Mouse (Mus musculus) lung, postnatal 4 days (tissue): ENCODE measurements around the gene Tmem91.
A peak's percentile ranks its signal among the peaks of the same experiment; 100 is the strongest.

Experiments used
- DNase-seq, 2 experiments: peaks; one replicate each; pipeline ENCODE4 v3.0.0; 2021

The Tmem91 gene

DNA sequence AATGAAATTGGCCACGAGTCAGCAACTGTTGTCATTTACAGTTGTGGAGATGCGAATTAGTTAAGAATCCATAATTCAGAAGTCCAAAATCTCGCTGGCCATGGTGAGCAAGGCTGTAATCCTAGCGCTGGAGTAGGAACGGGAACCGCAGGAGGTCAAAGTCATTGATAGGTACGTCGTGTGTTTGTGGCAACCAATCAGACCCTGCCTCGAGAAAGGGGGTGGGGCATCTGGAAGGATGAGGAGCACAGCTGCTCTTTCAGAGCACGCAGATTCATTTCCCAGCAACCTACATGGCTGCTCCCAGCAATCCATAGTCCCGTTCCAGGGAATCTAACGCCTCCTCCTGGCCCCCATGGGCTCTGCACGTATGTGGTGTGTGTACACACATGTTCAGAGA is 24.9 kb upstream of the Tmem91 start:
- DNase-seq = no peak

DNA sequence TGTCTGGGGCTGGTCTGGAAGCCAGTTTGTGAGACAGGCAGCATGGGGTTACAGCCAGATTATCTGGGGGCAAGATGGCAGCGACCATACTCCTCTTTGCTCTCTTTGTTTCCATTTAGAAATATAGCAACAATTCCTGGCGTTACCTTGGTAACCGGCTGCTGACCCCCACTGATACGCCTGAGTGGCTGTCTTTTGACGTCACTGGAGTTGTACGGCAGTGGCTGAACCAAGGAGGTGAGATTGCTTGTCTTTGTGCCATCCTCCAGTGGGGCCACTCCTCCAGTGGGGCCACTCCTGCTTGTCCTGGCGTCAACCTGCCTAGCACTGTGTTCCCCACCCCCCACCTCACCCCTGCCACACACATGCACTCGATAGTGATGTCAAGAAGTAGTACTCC is 19.1 kb upstream of the Tmem91 start:
- DNase-seq = no peak

DNA sequence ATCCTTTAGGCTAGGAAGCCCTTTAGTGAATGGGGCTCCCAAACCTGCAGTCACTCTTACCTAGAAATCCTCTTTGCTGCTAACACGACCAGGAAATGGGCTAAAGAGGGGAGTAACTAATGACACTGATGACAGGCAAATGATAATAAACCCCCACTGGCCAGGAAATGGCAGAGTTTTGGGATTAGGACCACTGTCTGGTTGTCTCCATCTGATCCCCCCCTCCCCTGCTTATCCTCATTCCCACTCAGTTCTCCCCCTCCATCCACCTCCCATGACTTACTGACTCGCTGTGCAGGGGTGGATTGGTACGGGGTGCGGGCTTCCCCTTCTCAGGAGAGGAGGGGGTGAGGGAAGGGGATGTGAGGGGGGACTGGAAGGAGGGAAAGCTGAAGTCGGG is 15.1 kb upstream of the Tmem91 start:
- no peak for DNase-seq

DNA sequence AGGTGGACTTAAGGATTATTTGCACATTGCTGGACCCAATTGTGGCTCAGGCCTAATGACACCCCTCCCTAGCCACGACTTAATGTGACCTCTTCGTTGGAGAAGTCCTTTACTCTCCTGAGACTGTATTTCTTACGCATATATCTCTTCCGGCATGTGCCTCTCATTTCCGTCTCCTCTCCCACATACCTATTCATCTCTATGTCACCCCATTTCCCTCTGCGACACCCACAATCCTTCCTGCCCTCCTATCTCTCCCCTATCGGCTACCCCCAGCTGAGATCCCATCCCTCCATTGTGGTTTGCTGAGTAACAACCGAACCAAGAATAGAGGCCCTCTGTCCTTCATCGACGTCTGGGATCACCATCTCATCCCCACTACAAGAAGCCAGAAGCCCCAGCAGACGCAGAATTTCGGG is 14.6 kb upstream of the Tmem91 start:
- no peak for DNase-seq

DNA sequence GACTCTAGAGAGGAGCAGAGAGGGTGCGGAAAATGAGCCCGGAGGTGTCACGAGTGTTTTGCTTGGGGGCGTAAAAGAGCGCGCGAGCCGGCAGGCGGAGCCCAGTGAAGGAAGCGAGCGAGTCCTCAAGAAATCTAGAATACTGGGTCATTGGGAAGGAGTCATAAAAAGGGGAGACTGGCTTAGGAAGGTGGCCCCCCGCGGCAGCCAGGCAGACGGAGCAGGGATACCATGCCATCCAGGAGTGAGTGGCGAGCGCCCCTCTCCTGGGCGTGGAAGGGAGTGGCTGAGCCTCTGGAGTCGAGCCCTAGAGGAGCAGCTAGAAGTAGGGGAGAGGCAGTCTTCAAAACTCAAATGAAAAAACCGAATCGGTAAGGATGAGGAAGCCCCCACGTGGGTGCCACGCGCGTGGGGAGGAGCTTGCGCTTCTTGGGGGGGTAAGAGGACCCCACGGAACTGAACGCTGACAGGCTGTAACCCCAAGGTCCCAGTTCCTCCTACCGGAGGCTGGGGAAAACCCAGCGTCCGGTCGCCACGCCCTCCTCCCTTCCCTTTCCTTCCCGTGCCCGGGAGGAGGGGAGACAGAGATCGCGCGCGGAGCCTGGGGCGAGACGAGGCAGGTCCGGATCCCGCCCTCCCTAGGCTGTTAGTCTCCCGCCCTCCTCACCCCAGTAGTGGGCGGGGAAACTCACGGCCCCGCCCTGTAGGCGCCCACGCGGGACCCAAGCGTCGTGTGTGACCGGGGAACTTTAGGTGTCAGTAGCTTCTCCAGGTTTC is 14.0 kb upstream of the Tmem91 start:
- peak; percentile 90 to 91 for DNase-seq

DNA sequence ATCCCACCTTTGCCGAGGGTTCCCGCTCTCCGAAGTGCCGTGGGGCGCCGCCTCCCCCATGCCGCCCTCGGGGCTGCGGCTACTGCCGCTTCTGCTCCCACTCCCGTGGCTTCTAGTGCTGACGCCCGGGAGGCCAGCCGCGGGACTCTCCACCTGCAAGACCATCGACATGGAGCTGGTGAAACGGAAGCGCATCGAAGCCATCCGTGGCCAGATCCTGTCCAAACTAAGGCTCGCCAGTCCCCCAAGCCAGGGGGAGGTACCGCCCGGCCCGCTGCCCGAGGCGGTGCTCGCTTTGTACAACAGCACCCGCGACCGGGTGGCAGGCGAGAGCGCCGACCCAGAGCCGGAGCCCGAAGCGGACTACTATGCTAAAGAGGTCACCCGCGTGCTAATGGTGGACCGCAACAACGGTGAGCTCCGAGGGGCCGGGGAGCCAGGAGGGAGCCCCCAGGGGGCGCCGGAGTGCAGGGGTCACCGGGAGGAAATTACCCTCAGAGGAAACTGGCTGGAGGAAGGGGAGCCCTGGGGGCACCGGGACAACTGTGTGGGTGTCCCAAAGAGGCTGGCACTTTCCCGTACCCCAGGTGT is 12.9 kb upstream of the Tmem91 start:
- DNase-seq = peak; percentile 79 to 83

DNA sequence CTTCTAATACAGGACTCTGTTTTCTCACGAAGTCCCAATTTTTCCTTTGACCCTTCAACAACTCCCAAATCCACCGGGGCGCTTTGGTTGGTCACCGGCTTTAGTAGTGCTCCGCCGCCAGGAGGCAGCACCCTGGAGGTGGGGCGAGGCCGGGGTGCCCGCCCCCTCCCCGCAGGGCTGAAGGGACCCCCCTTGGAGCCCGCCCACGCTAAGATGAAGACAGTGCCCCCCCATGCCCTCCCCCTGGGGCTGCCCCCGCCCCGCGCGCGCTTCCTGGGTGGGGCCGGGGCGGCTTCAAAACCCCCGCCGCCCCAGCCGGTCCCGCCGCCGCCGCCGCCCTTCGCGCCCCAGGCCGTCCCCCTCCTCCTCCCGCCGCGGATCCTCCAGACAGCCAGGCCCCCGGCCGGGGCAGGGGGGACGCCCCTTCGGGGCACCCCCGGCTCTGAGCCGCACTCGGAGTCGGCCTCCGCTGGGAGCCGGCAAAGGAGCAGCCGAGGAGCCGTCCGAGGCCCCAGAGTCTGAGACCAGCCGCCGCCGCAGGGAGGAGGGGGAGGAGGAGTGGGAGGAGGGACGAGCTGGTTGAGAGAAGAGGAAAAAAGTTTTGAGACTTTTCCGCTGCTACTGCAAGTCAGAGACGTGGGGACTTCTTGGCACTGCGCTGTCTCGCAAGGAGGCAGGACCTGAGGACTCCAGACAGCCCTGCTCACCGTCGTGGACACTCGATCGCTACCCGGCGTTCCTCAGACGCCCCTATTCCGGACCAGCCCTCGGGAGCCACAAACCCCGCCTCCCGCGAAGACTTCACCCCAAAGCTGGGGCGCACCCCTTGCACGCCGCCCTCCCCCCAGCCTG is 11.9 kb upstream of the Tmem91 start, which contains the start of gene Tgfb1:
TSS of gene Tgfb1 (plus strand) at position 323 of the 852 bp plus-strand sequence.
- peak; percentile 89 to 91 for DNase-seq

DNA sequence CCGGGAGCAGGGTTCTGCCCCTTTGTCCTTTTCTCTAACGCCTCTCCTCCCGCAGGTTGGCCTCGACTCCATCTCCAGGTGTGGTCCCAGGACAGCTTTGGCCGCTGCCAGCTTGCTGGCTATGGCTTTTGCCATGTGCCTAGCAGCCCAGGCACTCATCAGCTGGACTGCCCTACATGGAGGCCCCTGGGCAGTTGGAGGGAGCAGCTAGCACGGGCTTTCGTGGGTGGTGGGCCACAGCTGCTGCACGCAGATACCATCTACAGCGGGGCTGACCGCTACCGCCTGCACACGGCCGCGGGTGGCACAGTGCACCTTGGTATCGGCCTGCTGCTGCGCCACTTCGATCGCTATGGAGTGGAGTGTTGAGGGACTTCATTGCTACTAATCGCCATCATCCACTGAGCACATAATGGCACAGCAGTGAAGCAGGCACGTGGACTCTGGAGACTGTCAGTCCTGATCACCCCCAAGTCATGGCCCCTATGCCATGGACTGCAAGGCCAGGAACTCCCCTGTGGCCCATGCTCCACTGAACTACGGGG is 11.0 kb upstream of the Tmem91 start:
- no peak for DNase-seq

DNA sequence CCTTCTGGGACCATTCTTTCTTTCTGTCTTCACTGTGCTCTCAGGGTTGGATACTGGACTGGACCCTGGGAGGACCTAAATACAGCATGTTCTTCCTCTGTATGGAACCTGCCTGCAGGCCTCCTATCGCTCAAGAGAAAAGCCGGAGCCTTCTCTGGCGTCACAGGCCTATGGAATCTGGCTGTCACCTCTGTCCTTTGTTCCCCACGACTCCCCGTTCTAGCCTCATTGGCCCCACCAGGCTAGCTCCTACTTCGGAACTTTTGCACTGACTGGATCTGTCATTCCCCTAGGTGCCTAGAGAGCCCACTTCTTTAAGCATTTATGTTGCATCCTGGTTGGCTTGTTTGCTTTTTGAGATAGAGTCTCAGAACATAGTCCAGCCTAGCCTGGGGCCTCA is 9.7 kb upstream of the Tmem91 start:
- DNase-seq = no peak

DNA sequence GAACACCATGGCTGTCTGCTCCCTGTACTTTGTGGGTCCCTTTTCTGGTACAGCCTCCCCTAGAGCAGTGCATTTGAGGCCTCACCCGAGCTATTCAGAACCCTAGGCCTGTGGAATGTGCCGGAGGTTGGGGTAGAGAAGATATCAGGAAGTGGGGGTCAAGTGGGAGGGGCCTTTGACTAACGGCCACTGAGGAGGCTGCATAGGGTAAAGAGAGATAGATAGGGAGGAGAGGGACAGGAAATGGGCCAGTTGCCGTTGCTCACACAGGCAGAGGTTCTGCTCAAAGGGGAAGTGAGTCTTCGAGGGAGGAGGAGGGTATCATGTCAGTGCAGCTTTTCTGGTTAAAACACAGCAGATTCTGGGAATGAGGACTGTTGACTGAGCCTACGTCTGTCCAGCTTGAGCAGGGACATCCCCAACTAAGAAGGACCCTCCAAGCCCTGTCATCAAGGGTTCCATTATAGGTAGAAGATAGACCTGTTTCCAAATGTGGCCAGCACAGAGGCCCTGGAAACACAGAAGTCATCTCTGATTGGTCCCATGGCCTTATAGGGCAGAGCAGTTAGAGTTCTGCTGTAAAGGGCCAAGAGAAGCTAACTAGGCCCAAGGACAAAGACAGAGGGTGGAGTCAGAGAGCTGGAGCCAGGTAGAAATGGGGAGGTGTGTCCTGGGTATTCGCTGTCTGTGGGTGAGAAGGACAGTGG is 8.7 kb upstream of the Tmem91 start:
- peak; percentile 44 to 55 for DNase-seq

DNA sequence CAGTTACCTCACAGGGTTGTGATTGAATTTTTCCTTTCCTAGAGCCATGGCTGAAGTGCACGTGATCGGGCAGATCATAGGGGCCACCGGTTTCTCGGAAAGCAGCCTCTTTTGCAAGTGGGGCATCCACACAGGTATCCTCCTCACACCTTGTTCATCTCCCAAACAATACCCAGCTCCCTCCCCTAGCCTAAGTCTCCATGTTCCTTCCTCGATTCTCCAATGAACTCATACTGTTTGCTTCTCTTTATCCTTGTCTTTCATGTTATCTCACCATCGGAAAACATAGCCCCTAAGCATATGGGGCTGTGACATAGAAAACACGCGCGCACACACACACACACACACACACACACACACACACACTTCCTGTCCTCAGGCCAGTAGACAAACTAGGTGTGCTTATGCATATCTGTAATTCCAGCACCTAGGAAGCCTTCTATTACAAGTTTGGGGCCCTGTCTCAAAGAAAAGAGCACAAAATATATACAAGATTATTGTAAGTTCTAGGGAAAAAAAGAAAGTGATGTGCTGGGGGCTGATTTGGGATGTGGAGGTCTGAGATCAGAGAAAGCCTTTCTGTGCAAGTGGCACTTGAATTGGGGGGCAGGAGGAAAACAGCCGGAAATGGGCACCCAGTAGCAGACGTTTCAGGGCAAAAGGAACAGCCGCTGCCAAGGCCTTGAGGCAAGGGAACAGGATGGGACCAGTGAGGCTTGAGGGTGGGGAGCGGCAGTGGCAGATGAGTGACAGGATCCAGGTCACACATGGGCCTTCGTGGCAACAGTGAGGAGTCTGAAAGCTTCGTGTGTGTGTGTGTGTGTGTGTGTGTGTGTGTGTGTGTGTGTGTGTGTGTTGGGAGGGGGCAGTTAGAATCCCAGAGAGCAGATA is 6.6 kb upstream of the Tmem91 start:
- DNase-seq = no peak

DNA sequence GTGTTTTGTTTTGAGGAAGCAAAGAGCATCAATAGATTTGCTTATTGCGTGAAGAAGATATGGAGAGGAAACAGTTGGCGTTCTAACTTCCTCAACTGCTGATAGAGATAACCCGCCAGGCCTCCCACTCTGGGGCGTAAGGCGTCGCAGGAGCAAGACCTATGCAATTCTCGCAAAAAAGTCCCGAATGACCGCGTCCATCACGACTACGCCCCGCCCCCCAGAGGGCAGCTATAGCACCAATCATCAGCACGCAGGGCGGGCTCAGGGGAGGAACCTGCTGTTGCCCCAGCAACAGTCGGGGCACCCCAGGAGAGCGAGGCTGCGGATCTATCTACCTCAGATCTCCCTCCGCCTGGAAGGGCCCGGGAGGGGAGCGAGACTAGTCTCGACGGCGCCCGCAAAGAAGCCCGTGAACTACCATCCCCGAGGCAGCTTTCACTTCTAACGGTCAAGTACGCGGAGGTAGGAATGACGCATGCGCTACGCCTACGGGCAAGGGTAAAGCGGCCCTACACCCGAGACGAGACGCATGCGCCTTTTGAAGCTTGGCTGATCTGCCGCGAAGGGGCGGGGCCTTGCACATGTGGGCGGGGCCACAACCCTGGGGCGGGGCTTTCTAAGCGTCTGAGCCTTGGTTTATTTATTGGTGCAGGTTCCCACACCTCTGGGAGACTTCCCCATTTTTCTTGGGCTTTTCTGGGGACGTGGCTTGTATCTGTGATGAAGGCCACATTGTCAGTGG is 5.7 kb upstream of the Tmem91 start, which contains the start of gene B9d2:
TSS of gene B9d2 (plus strand) at position 267 of the 745 bp plus-strand sequence.
- DNase-seq = peak; percentile 96 to 98

DNA sequence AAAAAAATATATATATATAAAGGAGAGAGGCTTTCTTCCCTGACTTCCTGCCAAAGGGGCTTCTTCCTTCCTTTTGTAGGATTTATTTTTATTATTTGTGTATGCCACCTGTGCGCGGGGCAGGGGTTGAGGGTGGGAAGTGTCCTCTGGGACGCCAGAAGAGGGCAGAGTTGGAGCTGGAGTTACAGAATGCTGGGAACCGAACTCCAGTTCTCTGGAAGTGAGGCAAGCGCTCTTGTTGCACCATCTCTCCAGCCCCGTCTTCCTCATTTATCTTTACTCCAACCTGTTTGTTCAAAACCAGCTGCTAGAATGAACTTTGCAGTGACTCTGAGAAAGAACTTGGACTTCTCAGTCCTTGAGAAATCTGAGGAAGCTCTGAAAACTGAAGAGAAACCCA is 5.0 kb upstream of the Tmem91 start:
- DNase-seq = peak; percentile 39 to 53

DNA sequence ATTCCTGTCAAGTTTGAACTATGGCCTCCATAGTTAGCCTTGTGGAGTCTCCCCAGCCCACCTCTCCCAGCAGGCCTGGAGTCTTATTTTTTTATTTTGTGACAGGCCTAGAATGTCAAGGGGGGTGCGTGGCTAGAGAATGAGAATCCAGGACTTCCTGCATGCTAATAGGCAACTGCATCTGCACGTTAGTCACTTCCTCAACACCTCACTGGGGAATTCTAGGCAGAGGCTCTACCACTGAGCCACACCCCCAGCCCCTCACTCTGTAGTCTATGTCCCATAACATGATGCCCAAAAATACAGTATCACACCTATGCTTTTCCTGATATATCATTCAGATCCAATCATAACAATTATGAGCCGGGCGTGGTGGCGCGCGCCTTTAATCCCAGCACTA is 2.0 kb upstream of the Tmem91 start:
- no peak for DNase-seq

DNA sequence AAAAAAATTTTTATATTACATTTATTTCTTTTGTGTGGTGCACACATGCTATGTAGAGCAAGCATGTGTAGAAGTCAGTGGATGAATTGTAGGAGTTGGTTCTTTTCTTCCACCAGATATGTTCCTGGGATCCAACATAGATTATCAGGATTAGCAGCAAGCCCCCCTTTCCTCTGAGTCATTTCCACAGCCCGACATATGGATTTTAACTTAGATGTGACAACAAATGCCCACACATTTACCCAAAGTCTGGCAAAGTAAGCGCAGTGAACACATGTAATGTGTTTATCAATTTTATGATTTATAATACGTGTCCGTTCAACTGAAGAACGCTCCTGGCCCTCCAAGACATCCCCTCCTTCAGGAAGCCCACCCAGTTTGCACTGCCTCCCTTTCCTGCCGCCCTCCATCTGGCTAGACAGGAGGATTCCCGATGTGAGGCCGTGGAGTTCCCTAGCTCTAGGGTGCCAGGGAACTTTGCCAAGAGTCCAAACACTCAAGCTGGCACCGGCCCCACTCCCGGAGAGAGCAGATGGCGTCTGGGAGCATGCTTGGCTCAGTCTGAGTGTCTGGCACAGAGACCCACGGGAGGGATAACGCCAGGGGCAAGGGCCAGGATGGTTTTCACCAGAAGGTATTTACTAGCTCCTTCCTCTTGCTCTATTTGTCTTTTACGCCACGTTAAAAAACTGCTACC is 1.3 kb upstream of the Tmem91 start:
- peak; percentile 87 to 92 for DNase-seq

DNA sequence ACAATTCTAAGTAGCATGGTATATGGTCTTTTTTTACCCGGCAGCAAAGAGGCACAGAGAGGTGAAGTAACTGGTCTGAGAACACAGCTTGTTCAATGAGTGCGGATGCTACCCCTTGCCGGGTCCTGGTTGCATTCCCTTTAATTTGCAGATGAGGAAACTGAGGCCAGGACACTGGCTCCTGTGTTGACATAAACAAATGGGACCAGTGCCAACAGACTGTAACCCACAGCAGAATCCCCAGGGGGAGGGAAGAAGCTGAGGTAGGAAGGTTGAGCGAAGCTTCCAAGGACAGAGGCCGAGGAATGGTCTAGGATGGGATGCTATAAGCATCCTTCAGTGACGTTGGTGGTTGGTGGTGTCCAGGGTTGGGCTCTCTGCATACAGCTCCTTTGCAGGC is 439 bp upstream of the Tmem91 start:
- DNase-seq = no peak

DNA sequence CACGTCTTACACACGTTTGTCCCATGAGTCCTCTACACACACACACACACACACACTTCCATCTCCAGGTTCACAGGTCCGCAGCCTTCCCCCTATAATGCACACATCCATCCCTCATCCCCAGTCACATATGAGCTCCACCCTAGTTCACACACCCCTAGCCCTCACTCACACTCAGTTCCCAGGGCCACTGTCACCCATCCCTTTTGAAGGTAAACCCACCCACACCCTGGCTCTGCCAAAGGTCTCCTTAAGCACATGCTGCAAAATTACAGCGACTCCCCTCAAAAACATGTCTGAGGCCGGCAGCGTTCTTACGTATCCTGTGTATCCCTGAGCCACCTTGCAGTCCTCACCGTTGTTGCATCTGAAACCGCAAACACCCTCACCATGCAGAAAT is 669 bp downstream of the Tmem91 start:
- no peak for DNase-seq

DNA sequence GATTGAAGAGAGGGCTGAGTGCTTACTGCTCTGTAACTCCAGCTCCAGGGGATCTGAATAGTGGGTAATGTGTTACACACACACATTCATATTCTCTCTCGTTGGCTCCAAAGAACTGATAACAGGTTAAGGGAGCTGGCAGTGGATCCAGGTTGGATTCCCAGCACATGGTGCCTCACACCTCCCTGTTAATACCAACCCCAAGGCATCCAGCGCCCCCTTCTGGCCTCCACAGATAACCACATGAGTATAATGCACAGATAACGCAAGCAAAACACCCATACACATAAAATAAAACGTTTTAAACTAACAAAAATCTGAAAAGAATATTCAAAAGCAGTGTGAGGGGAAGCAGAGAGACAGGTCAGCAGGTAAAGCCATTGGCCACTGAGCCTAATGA is 2.5 kb downstream of the Tmem91 start:
- no peak for DNase-seq

DNA sequence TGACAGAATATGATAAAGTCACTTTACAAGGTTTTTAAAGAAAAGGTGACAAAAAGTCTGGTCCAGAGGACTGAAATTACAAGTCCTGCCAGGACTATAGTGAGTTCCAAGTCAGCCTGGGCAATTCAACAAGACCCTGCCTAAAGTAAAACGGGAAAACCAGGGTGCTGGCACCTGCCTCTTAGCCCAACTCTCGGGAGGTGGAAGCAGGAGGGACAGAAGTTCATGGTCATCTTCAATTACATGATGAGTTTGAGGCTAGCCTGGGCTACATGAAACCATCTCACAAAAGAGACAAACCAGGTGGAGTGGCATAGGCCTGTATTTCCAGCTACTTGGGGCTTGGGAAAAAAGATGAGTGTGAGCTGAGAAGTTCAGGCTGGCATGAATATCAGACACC is 3.3 kb downstream of the Tmem91 start:
- no peak for DNase-seq

DNA sequence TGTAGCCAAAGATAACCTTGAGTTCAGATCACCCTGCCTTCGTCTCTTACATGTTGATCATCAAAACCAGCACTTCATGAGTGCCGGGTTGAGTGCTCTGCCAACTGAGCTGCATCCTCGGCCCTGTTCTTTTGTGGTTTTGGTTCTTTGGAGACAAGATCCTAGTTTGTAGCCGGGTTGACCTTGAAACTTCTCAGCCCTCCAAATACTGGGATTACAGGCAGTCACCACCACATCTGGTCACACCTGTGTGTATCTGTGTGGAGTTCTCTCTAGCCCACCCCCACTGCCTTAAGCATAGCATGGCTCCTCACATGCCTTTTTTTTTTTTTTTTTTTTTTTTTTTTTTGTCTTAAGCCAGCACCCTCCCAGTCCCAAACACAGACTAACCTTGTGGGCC is 4.9 kb downstream of the Tmem91 start:
- no peak for DNase-seq
